Mouse (Mus musculus): ENCODE results near the gene Nat10.

DNA sequence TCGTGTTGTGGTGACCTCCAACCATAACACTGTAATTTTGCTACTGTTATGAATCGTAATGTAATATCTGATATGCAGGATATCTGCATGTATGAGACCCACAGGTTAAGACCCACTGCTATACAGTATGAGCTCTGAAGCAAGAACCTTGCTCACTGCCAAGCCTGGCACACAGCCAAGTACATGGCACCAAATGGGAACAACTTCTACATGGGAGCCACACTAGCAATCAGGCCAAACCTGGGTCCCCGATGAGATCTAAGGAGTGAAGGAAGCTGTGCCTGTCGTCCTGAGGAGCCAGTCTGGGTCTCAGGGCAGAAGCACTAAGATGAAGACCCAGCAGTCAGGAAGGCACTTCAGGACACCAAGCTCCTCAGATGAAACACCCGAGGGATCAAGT, 15.6 kb downstream of the Nat10 start:
- TF ChIP-seq CTCF (IDR thresholded peaks at IDR 0.05; ENCODE audit: low read depth, low read length) (no peak), GATA1 (IDR thresholded peaks at IDR 0.05; ENCODE audit: borderline replicate concordance, low read length) (no peak)
